Mouse (Mus musculus) intestine, postnatal 0 days (tissue): ENCODE measurements around the gene Tsnaxip1. TPM values are rescaled to one million over a fixed set of nuclear protein-coding genes. Genes with fewer than 3 reads are reported as not detected.

Source experiments
- ATAC-seq: fragments of 200-750 bp; cut with Nextera tagmentation; 2 replicates; pipeline ENCODE4 v1.8.0; 2017; ENCODE audit warnings: mild to moderate bottlenecking, moderate TSS enrichment, moderate library complexity
- H3K27ac ChIP-seq: fragments of 300-500 bp; sonication (generic); 2 replicates; pipeline ENCODE4 v1.5.1; 2014; ENCODE audit warnings: mild to moderate bottlenecking, low read depth, low read length, moderate library complexity
- H3K27me3 ChIP-seq: fragments of 300-500 bp; sonication (generic); replicated peaks from 2 replicates; pipeline ENCODE4 v1.6.1; 2014; ENCODE audit warnings: low read length, mixed read lengths; ENCODE audit not compliant: control insufficient read depth, insufficient read depth
- H3K36me3 ChIP-seq: fragments of 300-500 bp; sonication (generic); 2 replicates; pipeline ENCODE4 v1.6.1; 2014; ENCODE audit warnings: mild to moderate bottlenecking, moderate library complexity; ENCODE audit not compliant: control insufficient read depth, insufficient read depth
- H3K4me1 ChIP-seq: fragments of 300-500 bp; sonication (generic); replicated peaks from 2 replicates; pipeline ENCODE4 v1.6.1; 2014; ENCODE audit warnings: antibody characterized with exemption, low read length, mixed read lengths; ENCODE audit not compliant: control insufficient read depth, insufficient read depth
- H3K4me2 ChIP-seq: fragments of 300-500 bp; sonication (generic); replicated peaks from 2 replicates; pipeline ENCODE4 v1.6.1; 2014; ENCODE audit warnings: low read depth, mild to moderate bottlenecking, moderate library complexity
- H3K4me3 ChIP-seq: fragments of 300-500 bp; sonication (generic); 2 replicates; pipeline ENCODE4 v1.5.1; 2014; ENCODE audit warnings: low read depth, low read length
- H3K9ac ChIP-seq: fragments of 300-500 bp; sonication (generic); 2 replicates; pipeline ENCODE4 v1.6.1; 2014; ENCODE audit warnings: mild to moderate bottlenecking, low read depth, low read length
- H3K9me3 ChIP-seq: fragments of 300-500 bp; sonication (generic); 2 replicates; pipeline ENCODE4 v1.6.1; 2016; ENCODE audit warnings: mixed run types; ENCODE audit not compliant: control insufficient read depth
- CTCF ChIP-seq: sonication (generic); IDR thresholded peaks from 2 replicates; pipeline ENCODE4 v1.5.1; 2016; ENCODE audit warnings: low read depth, mild to moderate bottlenecking, control low read depth, antibody characterized with exemption, moderate library complexity
- WGBS: fragments of 180-500 bp; shearing (Covaris S2); extraction: QIAGEN DNeasy Blood & Tissue Kit; methylation state at CpG from one replicate; pipeline ENCODE4 v1.1.7; 2014; 5-methylcytosine and 5-hydroxymethylcytosine counted together
- polyA plus RNA-seq: library from polyadenylated mRNA; unstranded; fragments of >200 nt; fragmentation: Nextera tagmentation; extraction: Ambion mirVana; gene quantifications from 2 replicates; pipeline ENCODE4 v1.2.1, GENCODE M21; 2015

Tsnaxip1 gene
- polyA plus RNA-seq, result not detected in 2 replicates

GRCm38 (mm10) chr8:105826861-105827848 is at the start of gene Tsnaxip1, which contains the start of gene Ranbp10:
Gene Tsnaxip1, plus strand, starts transcription at chr8:105827731.
Gene Ranbp10, minus strand, starts transcription at chr8:105827350.
- H3K9ac ChIP-seq, result peak within 1 kb of the TSS; percentile 97
- peak within 1 kb of the TSS; percentile 64; the same call in 1 of the 2 replicates for H3K27ac ChIP-seq
- H3K4me2 ChIP-seq, result peak within 1 kb of the TSS; percentile 73
- peaks cover 6% of the 10 kb centered on the region; the same call in 1 of the 2 replicates for H3K4me1 ChIP-seq
- peaks cover 15% of the 10 kb centered on the region; the same call in 1 of the 2 replicates for H3K36me3 ChIP-seq
- peak; percentile 99 for ATAC-seq
- peak within 1 kb of the TSS; percentile 96 for H3K4me3 ChIP-seq
- no peaks in the 10 kb centered on the region for H3K9me3 ChIP-seq
- WGBS, result under 1% methylated on average over 52 of the region's 52 CpGs
- no peaks in the 10 kb centered on the region for H3K27me3 ChIP-seq
- no peak for TF ChIP-seq CTCF

GRCm38 (mm10) chr8:105777833-105778232 is 49.7 kb upstream of the Tsnaxip1 start:
- peaks cover 77% of the 10 kb centered on the region for H3K36me3 ChIP-seq
- H3K4me3 ChIP-seq, result no peak overlapping the region
- no peaks in the 10 kb centered on the region for H3K4me1 ChIP-seq
- H3K27ac ChIP-seq, result no peak overlapping the region
- TF ChIP-seq CTCF, result no peak
- no peaks in the 10 kb centered on the region for H3K9me3 ChIP-seq
- no peak overlapping the region for H3K9ac ChIP-seq
- ATAC-seq, result no peak
- 95% methylated on average over 2 of the region's 2 CpGs for WGBS
- no peak overlapping the region for H3K4me2 ChIP-seq
- H3K27me3 ChIP-seq, result no peaks in the 10 kb centered on the region

GRCm38 (mm10) chr8:105780298-105780697 is 47.2 kb upstream of the Tsnaxip1 start:
- Histone ChIP-seq H3K9ac (no peak overlapping the region), H3K4me2 (no peak overlapping the region), H3K9me3 (no peaks in the 10 kb centered on the region), H3K4me1 (no peaks in the 10 kb centered on the region), H3K27me3 (no peaks in the 10 kb centered on the region), H3K27ac (peak overlapping the region; percentile 21; the same call in 1 of the 2 replicates), H3K36me3 (peaks cover 65% of the 10 kb centered on the region), H3K4me3 (no peak overlapping the region)
- 87% methylated on average over 5 of the region's 5 CpGs for WGBS
- peak; percentile 58; the same call in 1 of the 2 replicates for ATAC-seq
- TF ChIP-seq CTCF, result no peak

- Histone ChIP-seq H3K36me3 (peaks cover 25% of the 10 kb centered on the region), H3K27ac (no peak overlapping the region), H3K4me1 (no peaks in the 10 kb centered on the region), H3K9me3 (no peaks in the 10 kb centered on the region), H3K27me3 (no peaks in the 10 kb centered on the region), H3K4me3 (no peak overlapping the region), H3K9ac (no peak overlapping the region), H3K4me2 (no peak overlapping the region)
- peak; percentile 80 for TF ChIP-seq CTCF
- 91% methylated on average over 2 of the region's 2 CpGs for WGBS
- no peak for ATAC-seq
Measured at GRCm38 (mm10) chr8:105788241-105788640, 39.3 kb upstream of the Tsnaxip1 start.

GRCm38 (mm10) chr8:105788927-105789326 is 38.6 kb upstream of the Tsnaxip1 start:
- no peak for TF ChIP-seq CTCF
- Histone ChIP-seq H3K27ac (no peak overlapping the region), H3K4me1 (no peaks in the 10 kb centered on the region), H3K9me3 (no peaks in the 10 kb centered on the region), H3K9ac (no peak overlapping the region), H3K4me3 (no peak overlapping the region), H3K4me2 (no peak overlapping the region), H3K27me3 (no peaks in the 10 kb centered on the region), H3K36me3 (peaks cover 19% of the 10 kb centered on the region)
- no peak for ATAC-seq
- 65% methylated on average over 4 of the region's 4 CpGs for WGBS

GRCm38 (mm10) chr8:105789626-105790025 is 37.9 kb upstream of the Tsnaxip1 start:
- no peak for TF ChIP-seq CTCF
- H3K4me1 ChIP-seq, result no peaks in the 10 kb centered on the region
- H3K4me2 ChIP-seq, result no peak overlapping the region
- no peak overlapping the region for H3K27ac ChIP-seq
- H3K36me3 ChIP-seq, result peaks cover 19% of the 10 kb centered on the region
- H3K9ac ChIP-seq, result no peak overlapping the region
- H3K9me3 ChIP-seq, result no peaks in the 10 kb centered on the region
- no peak for ATAC-seq
- no peak overlapping the region for H3K4me3 ChIP-seq
- H3K27me3 ChIP-seq, result no peaks in the 10 kb centered on the region
